Mouse (Mus musculus) naive thymus-derived CD4-positive, alpha-beta T cell, adult 2 months (primary cell): ENCODE measurements around the gene Cdyl.

Experiments
- DNase-seq: peaks from one replicate; pipeline ENCODE4 v3.0.0-alpha.2; 2011; ENCODE audit warnings: low read depth

Gene Cdyl

GRCm38 (mm10) chr13:35800270-35800669 lies 140.6 kb downstream of the Cdyl start:
- DNase-seq: no peak

- DNase-seq: no peak
Observed at GRCm38 (mm10) chr13:35805727-35806126, 146.1 kb downstream of the Cdyl start.

GRCm38 (mm10) chr13:35806165-35806564 lies 146.5 kb downstream of the Cdyl start:
- DNase-seq: no peak

- peak; percentile 28 for DNase-seq
Observed at GRCm38 (mm10) chr13:35807016-35807415, 147.4 kb downstream of the Cdyl start.

- DNase-seq: no peak
Observed at GRCm38 (mm10) chr13:35807525-35807924, 147.9 kb downstream of the Cdyl start.

- no peak for DNase-seq
Observed at GRCm38 (mm10) chr13:35807940-35808339, 148.3 kb downstream of the Cdyl start.

- no peak for DNase-seq
Observed at GRCm38 (mm10) chr13:35809252-35810159, 149.9 kb downstream of the Cdyl start.

GRCm38 (mm10) chr13:35810160-35810537 lies 150.5 kb downstream of the Cdyl start:
- DNase-seq: no peak

GRCm38 (mm10) chr13:35811361-35812190 lies 151.9 kb downstream of the Cdyl start:
- DNase-seq: no peak

- no peak for DNase-seq
Observed at GRCm38 (mm10) chr13:35812191-35812440, 152.5 kb downstream of the Cdyl start.

- DNase-seq: no peak
Observed at GRCm38 (mm10) chr13:35813348-35814127, 153.9 kb downstream of the Cdyl start.

GRCm38 (mm10) chr13:35815205-35815726 lies 155.6 kb downstream of the Cdyl start:
- no peak for DNase-seq

- no peak for DNase-seq
Observed at GRCm38 (mm10) chr13:35815782-35816368, 156.2 kb downstream of the Cdyl start.

- no peak for DNase-seq
Observed at GRCm38 (mm10) chr13:35817626-35818025, 158.0 kb downstream of the Cdyl start.

- no peak for DNase-seq
Observed at GRCm38 (mm10) chr13:35818060-35818459, 158.4 kb downstream of the Cdyl start.

GRCm38 (mm10) chr13:35821821-35822454 lies 162.3 kb downstream of the Cdyl start:
- DNase-seq: no peak

GRCm38 (mm10) chr13:35822795-35823194 lies 163.2 kb downstream of the Cdyl start:
- no peak for DNase-seq

- no peak for DNase-seq
Observed at GRCm38 (mm10) chr13:35825639-35826038, 166.0 kb downstream of the Cdyl start.

- no peak for DNase-seq
Observed at GRCm38 (mm10) chr13:35832676-35833075, 173.0 kb downstream of the Cdyl start.

- no peak for DNase-seq
Observed at GRCm38 (mm10) chr13:35833941-35834340, 174.3 kb downstream of the Cdyl start.

- DNase-seq: no peak
Observed at GRCm38 (mm10) chr13:35835669-35836068, 176.0 kb downstream of the Cdyl start.
